Mouse (Mus musculus) heart, adult 11 months (tissue): ENCODE measurements around the gene Prkca.
A peak's percentile ranks its signal among the peaks of the same experiment; 100 is the strongest.

Experiments
- DNase-seq: peaks from one replicate; pipeline ENCODE4 v3.0.0; 2022

Gene Prkca

DNA sequence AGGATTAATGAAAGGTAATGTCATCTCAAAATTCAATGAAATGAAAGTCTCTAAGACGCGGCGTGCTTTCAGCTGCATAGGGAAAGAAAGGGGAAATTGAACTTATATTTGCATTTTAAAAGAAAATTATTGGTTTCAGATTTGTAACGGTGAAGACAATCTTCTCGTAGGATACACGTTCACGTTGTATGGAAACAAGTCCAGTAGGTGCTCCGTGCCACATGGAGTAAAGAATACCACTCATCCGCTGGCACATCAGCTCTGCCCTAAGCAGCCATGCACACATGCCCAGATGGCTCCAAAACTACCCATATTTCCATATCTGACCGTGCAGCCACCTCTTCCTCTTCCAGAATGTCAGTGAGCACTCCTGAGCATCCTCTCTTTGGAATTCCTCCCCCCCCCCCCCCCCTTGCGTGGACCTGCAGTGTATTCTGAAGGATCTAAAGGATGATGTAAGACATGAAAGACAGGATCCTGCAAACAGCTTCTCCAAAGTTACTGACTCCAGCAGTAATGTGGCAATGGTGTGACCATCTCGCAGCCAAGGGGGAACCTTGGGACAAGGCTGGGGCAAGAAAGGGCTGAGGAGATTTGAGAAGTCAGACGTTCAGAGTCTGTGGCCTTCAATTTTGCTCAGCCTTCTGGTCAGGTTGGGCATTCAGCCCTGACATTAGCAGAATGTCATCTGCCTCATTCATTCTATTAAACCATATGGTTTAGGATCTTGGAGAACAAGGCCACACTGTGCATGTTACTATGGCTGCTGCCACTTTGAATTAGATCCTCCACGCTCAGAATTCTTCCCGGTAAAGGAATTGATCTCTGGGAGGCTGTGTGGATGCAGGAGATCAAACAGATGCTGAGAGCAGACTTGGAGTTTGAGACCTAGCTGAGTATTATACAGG is 142.8 kb downstream of the Prkca start:
- DNase-seq, result no peak

DNA sequence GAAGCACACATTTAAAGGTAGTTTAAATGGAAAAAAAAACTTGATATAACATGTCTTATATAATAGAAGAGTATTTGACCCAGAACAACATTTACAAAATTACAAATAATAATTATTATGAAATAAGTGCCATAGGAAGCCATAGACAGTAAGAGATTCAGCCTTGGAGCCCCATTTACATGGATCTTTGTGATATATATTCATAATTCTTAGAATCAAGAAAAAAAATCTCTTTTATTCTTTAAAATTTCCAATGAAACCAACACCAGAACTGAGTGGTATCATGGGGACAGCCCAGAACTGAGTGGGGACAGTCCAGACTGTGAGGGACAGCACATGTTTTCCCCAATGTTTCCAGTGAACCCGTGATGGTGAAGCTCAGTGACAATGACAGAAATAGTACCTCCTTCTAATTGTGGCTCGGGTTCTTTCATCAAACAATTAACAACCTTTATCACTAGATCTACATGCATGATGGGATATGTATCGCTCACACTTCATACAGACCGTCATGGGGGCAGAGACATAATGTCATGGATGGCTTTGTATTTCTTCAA is 144.2 kb downstream of the Prkca start:
- no peak for DNase-seq

DNA sequence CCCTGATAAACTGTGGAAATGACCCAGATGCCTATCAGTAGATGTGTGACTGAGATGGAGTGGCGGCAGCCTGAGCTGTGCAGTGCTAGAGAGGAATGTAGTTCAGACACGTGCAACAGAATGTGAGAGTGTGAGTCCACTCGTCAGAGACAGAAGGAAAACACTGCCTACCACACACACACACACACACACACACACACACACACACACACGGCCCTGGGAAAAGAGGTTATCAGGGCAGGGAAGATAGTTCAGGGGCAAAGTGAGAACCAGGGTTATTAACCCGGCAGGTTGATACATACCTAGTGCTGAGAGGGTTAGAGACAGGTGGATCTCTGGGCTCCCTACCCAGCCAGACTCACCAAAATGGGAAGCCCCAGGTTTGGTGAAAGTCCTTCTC is 145.1 kb downstream of the Prkca start:
- no peak for DNase-seq

DNA sequence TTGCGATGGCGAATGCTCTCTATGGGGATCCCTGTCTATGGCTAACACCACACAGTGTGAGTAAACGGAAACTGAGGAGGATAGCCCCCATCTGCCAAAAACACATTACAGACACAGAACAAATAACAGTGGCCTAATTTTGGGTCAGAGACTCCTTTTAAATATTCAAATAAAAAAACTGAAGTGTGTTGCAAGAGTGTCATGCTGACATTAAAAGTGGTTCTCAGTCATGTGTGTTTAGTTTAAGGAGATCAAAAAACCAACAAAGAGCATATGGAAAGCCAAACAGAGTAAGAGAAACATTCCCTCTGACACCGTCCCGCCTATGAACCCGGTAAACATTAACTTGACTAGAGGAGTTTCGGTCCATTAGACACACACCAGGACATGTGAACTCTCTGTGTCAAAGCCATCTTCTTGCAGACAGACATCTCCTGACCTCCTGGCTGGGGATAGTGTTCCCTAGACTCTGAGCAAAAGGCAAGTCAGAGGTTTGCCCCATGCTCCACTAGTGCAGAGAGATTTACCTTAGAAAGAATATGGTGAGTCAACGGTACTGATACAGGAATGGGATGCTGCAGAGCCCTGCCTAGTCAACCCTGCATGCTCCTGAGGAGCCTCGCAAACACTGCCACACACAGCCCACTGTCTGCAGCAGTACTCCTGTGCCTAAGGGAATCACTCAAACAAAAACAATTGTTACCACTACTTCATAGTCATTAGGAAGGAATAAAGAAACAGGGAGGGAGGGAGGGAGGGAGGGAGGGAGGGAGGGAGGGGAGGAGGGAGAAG is 146.1 kb downstream of the Prkca start:
- DNase-seq, result peak; percentile 71

DNA sequence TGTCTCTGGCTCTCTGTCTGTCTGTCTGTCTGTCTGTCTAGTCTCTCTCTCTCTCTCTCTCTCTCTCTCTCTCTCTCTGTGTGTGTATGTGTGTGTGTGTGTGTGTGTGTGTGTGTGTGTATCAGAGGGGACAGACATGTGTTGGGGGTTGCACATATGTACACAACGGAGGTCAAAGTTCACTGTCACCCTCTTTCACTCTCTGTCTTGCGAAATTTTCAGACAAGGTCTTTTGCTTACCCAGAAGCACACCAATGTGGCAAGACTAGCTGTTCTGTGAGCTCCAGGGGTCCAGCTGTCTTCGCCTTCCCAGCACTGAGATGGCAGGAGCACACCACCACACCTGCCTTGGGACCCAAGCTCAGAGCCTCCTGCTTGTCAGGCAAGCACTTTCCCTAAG is 146.9 kb downstream of the Prkca start:
- no peak for DNase-seq

DNA sequence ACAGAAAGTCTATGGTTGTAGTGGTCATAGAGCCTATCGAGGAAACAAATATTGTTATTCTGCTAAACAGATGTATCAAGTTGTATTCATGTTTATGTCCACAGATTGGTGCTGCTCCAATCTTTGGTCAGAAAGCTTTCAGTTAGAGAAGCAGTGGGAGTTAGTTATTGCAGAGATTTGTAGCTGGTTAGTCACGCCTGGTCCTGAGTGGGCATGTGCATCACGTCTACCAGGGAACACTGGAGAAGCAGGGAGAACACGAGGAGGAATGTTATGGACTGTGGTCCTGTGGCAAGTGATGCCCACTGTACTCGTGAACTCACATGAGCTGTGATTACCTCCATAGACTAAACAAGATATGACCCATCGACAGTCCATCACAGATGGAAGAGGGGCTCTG is 153.4 kb downstream of the Prkca start:
- no peak for DNase-seq

DNA sequence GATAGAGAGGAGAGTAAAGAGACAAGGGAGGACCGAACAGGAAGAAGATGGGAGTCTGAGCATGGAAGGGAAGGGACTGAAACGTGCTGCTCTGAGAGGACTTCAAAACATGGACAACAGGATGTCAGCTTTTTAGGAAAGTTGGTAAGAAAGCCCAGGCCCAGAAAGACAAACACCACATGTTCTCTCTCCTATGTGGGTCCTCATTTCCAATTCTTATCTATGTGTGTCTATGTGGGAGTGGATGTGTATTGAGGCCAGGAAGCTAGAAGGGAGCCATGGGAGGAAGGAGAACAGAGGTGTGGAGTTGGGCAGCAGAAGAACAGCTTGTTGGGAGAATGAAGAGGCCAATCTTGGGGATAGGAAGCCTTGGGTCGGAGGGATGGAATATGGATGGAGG is 154.4 kb downstream of the Prkca start:
- DNase-seq, result no peak

DNA sequence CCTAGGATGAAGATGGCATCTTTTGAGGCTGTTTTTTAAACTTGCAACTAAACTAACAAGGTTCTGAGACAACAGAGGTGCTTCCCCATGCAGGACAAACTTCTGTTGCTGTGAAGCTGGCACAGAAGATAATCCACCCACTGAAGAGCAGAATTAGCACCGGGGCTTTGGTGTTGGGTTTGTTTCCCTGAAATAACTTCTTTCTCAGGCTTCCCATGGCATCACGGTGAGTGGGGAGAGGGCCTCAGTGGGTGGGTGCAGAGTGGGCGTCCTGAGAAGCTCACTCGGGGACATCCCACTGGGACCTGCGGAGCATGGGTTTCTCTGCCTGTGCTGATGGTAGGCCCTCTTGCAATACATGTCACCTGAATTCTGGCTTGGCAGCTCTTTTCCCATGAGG is 161.3 kb downstream of the Prkca start:
- DNase-seq, result peak; percentile 71

DNA sequence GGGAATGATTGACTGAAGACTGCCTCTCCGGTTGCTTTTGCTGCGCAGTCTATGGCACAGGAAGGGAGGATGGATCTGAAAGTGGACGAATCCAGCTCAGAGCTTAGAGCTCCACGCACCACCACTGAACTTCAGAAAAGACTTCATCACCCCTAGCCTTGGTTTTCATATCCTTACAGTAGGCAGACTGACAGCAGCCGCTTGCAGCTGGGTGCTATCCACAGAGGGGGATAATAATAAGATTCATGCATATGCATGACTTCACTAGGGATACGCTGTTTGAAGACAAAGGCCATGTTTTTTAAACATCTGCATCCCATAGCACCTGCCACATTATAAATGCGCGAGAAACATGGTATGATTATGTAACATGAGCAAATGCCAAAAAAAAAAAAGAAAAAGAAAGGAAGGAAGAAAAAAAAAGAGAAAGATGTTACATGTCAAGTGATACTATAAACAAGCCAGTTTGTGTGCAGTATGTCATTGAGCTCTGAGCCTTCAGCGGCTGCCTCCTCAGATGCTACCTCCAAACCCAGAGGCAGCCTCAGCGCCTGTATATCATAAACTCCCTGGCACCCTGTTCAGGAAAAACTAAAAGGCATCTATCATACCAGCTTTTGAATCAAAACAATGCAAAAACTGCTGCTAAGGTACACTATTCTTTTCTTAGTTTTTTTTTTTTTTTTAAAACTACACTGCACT is 162.6 kb downstream of the Prkca start:
- peak; percentile 83 for DNase-seq

DNA sequence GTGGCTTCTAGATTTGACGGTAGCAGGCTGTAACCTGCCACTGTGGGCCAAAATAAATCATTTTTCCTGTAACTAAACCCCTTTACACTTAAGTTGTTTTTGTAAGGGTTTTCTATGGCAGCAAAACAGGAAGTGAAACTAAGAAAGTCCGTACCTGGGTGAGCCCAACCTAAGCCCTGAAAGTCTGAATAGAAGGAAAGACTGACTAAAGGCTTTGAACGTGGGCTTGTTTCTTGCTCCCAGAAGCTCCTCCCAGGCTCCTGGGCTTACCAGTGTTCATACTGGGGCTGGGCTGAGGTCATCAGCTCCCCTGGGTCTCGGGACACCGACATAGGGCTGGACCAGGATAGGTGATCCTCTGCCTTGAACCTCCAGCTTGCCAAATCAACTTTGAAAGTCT is 164.9 kb downstream of the Prkca start:
- peak; percentile 75 for DNase-seq

DNA sequence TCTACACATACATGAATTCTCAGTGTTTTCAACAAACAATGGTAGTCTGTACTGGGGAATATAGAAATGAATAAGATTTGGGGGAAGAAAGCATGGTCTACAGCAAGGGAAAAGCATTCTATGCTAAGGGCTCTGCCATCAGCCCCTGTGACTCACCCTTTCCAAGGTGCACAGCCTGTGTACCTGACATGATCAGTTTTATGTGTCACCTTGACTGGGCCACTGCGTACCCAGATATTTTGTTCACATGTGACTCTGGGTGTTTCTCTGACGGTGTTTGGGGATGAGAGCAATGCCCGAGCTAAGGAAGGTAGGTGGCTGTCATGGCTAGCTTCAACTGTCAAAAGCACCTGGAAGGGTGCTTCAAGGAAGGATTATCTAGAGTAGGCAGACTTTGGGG is 165.5 kb downstream of the Prkca start:
- no peak for DNase-seq

DNA sequence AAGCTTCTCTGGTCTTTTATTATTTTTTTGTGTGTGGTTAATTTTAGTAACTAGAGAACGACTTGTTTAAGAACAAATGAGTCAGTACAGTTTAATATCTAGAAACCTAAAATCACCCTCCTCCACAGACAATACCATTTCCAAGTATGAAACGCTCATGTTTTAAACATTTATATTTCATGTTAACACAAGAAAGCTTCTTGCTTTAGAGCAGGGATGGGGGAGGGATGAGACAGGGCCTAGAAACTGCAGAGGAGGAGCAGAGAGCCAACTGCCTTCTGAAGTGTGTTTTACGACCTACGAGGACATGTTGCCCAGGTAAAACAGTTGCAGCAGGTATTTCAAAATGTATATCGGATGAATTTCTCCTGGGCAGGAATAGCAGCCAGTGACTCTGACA is 167.0 kb downstream of the Prkca start:
- DNase-seq, result no peak

DNA sequence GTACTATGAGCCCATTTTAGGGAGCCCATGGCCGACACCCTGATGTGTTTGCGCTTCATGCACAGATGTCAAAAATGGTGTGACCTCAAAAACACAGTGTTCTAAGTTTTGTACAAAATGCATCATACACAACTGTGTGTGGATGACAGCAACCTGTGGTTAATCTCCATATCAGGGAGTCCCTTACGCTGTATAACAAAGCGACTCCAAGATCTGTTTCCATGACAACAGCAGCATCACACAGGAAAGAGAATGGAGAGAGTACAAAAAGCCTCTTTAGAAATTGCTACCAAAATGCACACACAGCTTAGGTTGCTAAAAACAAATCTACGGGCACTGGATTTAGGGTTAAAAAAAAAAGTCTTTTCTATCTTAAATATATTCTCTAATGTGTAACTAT is 171.8 kb downstream of the Prkca start:
- no peak for DNase-seq

DNA sequence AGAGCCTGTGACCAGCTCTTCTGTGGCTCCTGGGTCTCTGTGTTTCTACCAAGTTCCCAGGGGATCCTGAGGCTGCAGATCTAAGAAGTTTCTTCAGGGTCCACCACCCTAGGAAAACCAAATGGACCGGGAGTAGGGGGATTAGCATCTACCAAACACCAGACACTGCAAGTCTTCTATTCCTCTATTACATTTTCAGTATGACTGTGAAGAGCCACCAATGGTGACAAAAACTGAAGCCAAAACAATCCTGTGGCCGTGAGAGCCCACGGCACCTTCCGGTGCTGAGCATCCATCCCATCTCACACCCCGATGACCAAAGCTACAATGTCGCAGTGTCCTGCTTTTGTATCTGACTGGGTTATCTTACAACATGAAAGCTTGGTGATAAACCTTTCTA is 172.5 kb downstream of the Prkca start:
- no peak for DNase-seq

DNA sequence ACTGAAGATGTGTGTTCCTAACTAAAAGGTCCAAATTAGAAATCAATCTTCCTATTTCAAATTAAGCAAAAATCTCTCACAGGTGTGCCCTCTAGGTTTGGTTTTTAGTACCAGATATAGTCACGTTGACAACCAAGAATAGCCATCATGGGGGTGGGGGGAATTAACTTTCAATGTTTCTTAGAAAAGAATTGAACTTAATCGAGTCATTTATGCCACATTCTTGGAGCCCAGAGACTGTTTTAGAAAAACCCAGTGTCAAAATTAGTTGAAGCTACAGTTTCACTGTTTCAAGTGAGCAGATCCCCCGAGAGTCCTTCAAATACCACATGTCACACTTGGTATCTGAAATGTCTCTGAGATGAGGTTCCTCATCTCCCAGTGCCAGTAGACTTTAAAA is 173.6 kb downstream of the Prkca start:
- DNase-seq, result no peak

DNA sequence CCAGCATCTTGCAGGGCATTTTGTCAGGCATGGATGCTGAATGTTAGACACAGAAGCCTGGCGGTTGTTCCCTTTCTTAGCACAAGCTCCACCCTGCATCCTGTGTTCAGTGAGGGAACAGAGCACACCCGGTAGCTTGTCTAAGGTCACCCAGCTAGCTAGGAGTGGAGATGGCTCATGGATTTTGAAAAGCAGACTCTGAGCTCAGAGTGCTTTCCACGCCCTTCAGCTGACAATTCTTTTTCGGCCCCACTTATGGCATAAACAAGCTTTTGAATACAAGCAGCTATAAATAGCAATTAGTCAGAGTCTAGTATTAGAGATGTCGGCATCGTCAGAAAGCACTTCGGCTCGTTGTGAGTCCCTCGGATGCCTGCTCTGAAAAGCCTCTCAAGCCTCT is 178.0 kb downstream of the Prkca start:
- peak; percentile 94 for DNase-seq

DNA sequence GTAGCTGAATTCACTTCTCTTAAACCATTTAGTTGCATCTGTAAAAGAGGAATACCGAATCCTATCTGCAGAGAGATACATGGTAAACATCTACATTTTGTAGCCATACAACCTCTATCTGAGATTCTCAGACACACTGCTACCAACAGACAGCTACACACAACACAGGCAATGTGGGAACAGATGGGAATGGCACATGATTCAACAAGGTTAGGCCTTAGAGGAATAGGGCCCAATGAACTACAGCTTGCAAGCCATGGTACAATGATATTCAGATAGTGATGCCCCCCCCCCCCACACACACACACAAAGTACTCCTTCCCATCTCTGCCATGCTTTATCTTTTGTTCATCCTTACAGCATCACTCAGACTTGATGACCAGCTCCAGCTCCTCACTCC is 181.1 kb downstream of the Prkca start:
- DNase-seq, result no peak

DNA sequence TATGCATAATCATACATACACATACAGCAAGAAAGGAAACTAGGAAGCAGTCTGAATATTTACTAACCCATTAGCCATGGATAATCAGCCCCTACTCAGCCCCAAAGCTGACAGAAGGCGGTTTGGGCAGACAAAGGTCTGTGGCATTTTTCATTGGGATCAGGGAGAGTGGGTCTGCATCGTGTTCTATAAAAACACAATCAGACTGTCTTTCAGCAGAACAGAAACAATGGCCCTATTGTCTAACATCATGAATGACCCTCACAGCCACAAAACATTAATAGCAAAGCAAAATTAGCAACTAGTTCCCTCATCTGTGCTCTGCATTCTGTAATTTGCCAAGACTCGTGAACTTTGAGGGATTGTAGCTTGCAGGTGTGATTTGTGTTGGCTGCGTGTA is 181.6 kb downstream of the Prkca start:
- DNase-seq, result peak; percentile 36

DNA sequence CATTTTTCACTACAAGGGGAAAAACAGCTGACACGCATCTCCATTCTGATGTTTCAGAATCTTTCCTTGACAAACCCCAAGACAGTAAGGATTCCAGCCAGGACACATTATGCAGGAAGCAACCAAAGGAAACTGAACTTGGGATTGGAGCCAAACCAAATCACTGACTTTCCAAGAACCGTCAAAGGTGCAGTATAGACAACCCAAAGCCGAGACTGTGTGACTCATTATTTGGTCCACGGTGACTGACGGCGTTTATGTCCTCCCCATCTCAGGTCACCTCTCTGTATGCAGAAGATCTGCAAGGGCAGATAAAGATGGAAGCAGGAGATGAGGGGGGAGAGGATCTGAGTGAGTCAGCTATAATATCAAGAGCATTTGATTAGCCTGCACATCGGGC is 183.7 kb downstream of the Prkca start:
- peak; percentile 68 for DNase-seq

DNA sequence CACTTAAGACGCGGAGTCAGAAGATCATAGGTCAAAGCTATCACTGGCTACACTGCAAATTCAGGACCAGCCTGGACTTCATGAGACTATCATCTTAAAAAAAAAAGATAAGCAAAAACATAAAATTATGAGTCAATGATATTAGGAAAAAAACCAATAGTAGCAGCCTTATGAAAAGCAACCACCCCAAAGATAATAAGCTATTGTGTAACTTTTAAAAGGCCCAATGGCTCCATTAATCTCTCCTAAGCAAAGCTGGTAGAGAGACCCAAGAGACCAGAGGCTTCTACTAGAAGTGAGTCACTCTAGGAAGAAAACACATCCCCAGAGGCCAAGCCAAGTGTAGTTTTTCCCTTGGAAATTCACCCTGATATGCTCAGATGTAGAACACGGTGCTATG is 185.7 kb downstream of the Prkca start:
- DNase-seq, result no peak

DNA sequence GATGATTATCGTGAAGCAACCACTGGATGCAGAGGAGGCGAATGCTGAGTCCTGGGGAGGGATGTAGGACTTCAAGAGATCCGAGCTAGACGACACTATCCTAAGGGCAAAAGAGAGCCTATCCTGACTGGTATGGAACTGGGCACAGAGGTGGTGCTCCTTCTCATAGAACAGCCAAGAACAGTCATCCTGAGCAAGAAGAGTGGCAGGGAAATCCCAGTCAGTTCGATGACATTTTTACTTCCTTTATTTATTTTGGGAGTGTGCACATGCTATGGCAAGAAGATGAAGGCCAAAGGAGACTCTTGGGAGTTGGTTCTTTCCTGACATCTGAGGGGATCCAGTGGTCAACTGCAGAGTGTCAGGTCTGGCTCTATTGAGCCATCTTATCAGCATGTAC is 186.7 kb downstream of the Prkca start:
- DNase-seq, result peak; percentile 72

DNA sequence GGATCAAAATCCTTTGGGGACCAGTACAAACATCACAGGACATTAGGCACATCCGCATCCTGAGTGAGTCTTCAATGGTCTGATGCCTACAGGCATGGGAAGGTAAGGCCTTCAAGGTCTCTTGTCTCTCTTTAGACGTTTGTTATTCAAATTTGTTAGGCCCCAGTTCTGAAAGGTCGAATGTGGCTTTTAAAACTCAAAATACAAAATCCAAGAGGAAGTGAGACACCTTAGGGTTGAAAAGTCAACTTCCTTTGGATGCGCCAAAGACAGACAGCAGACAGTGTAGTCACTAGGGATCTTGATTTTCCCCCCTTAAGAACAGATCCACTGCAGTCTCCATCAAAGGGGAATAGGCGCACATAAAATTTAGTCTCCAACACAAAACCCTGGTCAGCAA is 187.6 kb downstream of the Prkca start:
- peak; percentile 29 for DNase-seq

DNA sequence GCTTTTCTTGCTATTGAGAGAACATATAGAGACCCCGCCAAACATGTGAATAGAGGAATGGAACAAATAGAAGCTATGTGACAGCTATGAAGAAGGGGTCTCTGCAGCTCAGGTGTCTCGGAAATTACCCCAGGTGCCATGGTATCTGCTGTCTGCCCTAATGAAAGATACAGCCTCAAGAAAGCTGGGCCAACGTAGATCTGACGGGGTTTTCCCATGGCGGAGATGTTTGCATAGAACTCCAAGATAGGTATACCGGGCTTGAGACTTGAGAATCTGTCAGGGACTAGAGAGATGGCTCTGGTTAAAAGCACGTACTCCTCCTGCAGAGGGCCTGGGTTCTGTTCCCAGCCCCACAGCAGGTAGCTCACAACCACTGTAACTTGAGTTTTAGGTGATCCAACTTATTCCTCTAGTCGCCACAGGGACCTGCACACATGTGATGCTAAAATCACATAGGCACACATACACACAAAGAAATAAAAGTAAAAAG is 188.6 kb downstream of the Prkca start:
- DNase-seq, result no peak
